Comparison of ENCODE assay signal across 8 mouse cellular contexts in genomic region chr9:83349905-83350304, GRCm38 (mm10).
DNase-seq lines count a peak whose midpoint lies in the region; ATAC-seq and TF ChIP-seq lines count a peak whose summit lies in the region.
"Had no signal": no experiment of that assay in that cellular context is flagged by ENCODE, and none has a peak within 500 bp of the region (broad histone marks: within the 10 kb centered on the region; RNA-seq: fewer than 3 reads in every experiment).

No protein-coding gene starts in this region.

- no peaks in the 10 kb centered on the region for H3K9me3 ChIP-seq in embryonic facial prominence, embryonic 13.5 days
- H3K9me3 ChIP-seq in forebrain, postnatal 0 days (ENCODE audit: low read length), result no peaks in the 10 kb centered on the region
- no peaks in the 10 kb centered on the region for H3K9me3 ChIP-seq in neural tube, embryonic 13.5 days

- ATAC-seq in embryonic facial prominence, embryonic 13.5 days (ENCODE audit: insufficient number of reproducible peaks, insufficient read depth, low FRiP score, low TSS enrichment, low read depth), result peak; percentile 26; the same call in 1 of the 2 replicates
- peak; percentile 5; the same call in 1 of the 2 replicates for ATAC-seq in forebrain, postnatal 0 days
- ATAC-seq in neural tube, embryonic 13.5 days (ENCODE audit: low read depth), result peak; percentile 52; the same call in 1 of the 2 replicates
- ATAC-seq in granulocyte monocyte progenitor cell, adult 5-6 weeks (replicated peaks; ENCODE audit: poor library complexity, severe bottlenecking), result no peak

- H3K4me1 ChIP-seq in embryonic facial prominence, embryonic 13.5 days, result peaks cover 37% of the 10 kb centered on the region
- H3K4me1 ChIP-seq in forebrain, postnatal 0 days (ENCODE audit: insufficient read depth), result no peaks in the 10 kb centered on the region
- H3K4me1 ChIP-seq in neural tube, embryonic 13.5 days (replicated peaks), result peaks cover 26% of the 10 kb centered on the region

- H3K27me3 ChIP-seq in embryonic facial prominence, embryonic 13.5 days, result no peaks in the 10 kb centered on the region
- H3K27me3 ChIP-seq in forebrain, postnatal 0 days (ENCODE audit: insufficient read depth, low read length), result no peaks in the 10 kb centered on the region
- no peaks in the 10 kb centered on the region; the same call in 1 of the 2 replicates for H3K27me3 ChIP-seq in neural tube, embryonic 13.5 days

- H3K36me3 ChIP-seq in embryonic facial prominence, embryonic 13.5 days, result no peaks in the 10 kb centered on the region
- H3K36me3 ChIP-seq in forebrain, postnatal 0 days (ENCODE audit: insufficient read depth), result no peaks in the 10 kb centered on the region
- H3K36me3 ChIP-seq in neural tube, embryonic 13.5 days, result no peaks in the 10 kb centered on the region

- DNase-seq in left cerebral cortex, adult 2 months (ENCODE audit: extremely low spot score in 1 of 2, low spot score in 2 of 2), result no peak
- DNase-seq in left cerebral cortex, adult 11 months (ENCODE audit: low spot score), result no peak
- no peak for DNase-seq in forebrain, postnatal 0 days
- no peak for DNase-seq in ovary, postnatal 10 days (ENCODE audit: low spot score)

- no peak overlapping the region for H3K4me3 ChIP-seq in left cerebral cortex, adult 2 months
- H3K4me3 ChIP-seq in embryonic facial prominence, embryonic 13.5 days, result no peak overlapping the region
- H3K4me3 ChIP-seq in forebrain, postnatal 0 days (ENCODE audit: low read depth, low read length), result no peak overlapping the region
- H3K4me3 ChIP-seq in neural tube, embryonic 13.5 days, result no peak overlapping the region

- TF ChIP-seq CTCF in left cerebral cortex, adult 2 months (IDR thresholded peaks at IDR 0.05), result no peak
- TF ChIP-seq CTCF in forebrain, postnatal 0 days (IDR thresholded peaks at IDR 0.05; ENCODE audit: low read depth), result no peak

- intact Hi-C loops in left cerebral cortex, adult 2 months (cut with DNase I), result loop anchor here (1.0 to 2.0 kb wide), 2 partner anchors 24 to 33 kb away; no protein-coding TSS in a partner anchor

- 7% methylated on average over 1 of the region's 1 CpGs for WGBS in embryonic facial prominence, embryonic 13.5 days
- WGBS in forebrain, postnatal 0 days, result 14% methylated on average over 1 of the region's 1 CpGs
- whole genome bisulfite sequencing in neural tube, embryonic 13.5 days, result 8% methylated on average over 1 of the region's 1 CpGs

- H3K4me2 ChIP-seq in embryonic facial prominence, embryonic 13.5 days, result 0 out of 2 replicates have a peak overlapping the region, but pooled peaks have one; percentile 4
- no peak overlapping the region for H3K4me2 ChIP-seq in forebrain, postnatal 0 days (ENCODE audit: low read depth)
- no peak overlapping the region for H3K4me2 ChIP-seq in neural tube, embryonic 13.5 days
- H3K4me2 ChIP-seq: liver, embryonic 11.5 days had no signal

- H3K27ac ChIP-seq in left cerebral cortex, adult 2 months, result peak overlapping the region; percentile 59; the same call in 1 of the 2 replicates
- peak overlapping the region; percentile 82 for H3K27ac ChIP-seq in embryonic facial prominence, embryonic 13.5 days
- H3K27ac ChIP-seq in forebrain, postnatal 0 days (ENCODE audit: low read depth, low read length), result no peak overlapping the region
- peak overlapping the region; percentile 34; the same call in 1 of the 2 replicates for H3K27ac ChIP-seq in neural tube, embryonic 13.5 days (replicated peaks)

- H3K9ac ChIP-seq in embryonic facial prominence, embryonic 13.5 days, result no peak overlapping the region
- H3K9ac ChIP-seq in forebrain, postnatal 0 days, result no peak overlapping the region
- H3K9ac ChIP-seq in neural tube, embryonic 13.5 days, result no peak overlapping the region
